Mouse (Mus musculus): ENCODE data around the gene Gm11042. TPM values are rescaled to one million over a fixed set of nuclear protein-coding genes. Genes with fewer than 3 reads are reported as not detected.

Gene Gm11042
- polyA plus RNA-seq, 1 experiment from 2014 or later, result not detected

GRCm38 (mm10) chr12:74303418-74304294 is 12.5 kb downstream of the Gm11042 start:
- Histone ChIP-seq H3K27ac (ENCODE audit: low read depth) (no peak overlapping the region), H3K4me2 (ENCODE audit: low read length) (no peak overlapping the region), H3K4me1 (replicated peaks; ENCODE audit: control insufficient read depth, insufficient read depth, low read length) (no peaks in the 10 kb centered on the region), H3K36me3 (ENCODE audit: control insufficient read depth, insufficient read depth, low read length) (no peaks in the 10 kb centered on the region), H3K27me3 (replicated peaks; ENCODE audit: control insufficient read depth, insufficient read depth, low read length) (no peaks in the 10 kb centered on the region), H3K9me3 (ENCODE audit: control insufficient read depth, low read length) (no peaks in the 10 kb centered on the region), H3K9ac (ENCODE audit: low read length) (no peak overlapping the region), H3K4me3 (ENCODE audit: low read depth, low read length) (no peak overlapping the region)
- no peak for ATAC-seq (replicated peaks; ENCODE audit: low FRiP score, low TSS enrichment, low read depth)
- WGBS, result 70% methylated on average over 9 of the region's 9 CpGs
- no peak for DNase-seq (ENCODE audit: low spot score)

- no peak overlapping the region for H3K4me2 ChIP-seq (ENCODE audit: low read length)
- 74% methylated on average over 6 of the region's 6 CpGs for WGBS
- no peak overlapping the region for H3K9ac ChIP-seq (ENCODE audit: low read length)
- no peaks in the 10 kb centered on the region for H3K27me3 ChIP-seq (replicated peaks; ENCODE audit: control insufficient read depth, insufficient read depth, low read length)
- DNase-seq (ENCODE audit: low spot score) (no peak), ATAC-seq (replicated peaks; ENCODE audit: low FRiP score, low TSS enrichment, low read depth) (no peak)
- no peak overlapping the region for H3K27ac ChIP-seq (ENCODE audit: low read depth)
- H3K9me3 ChIP-seq (ENCODE audit: control insufficient read depth, low read length), result no peaks in the 10 kb centered on the region
- H3K4me3 ChIP-seq (ENCODE audit: low read depth, low read length), result no peak overlapping the region
- H3K4me1 ChIP-seq (replicated peaks; ENCODE audit: control insufficient read depth, insufficient read depth, low read length), result no peaks in the 10 kb centered on the region
- no peaks in the 10 kb centered on the region for H3K36me3 ChIP-seq (ENCODE audit: control insufficient read depth, insufficient read depth, low read length)
These were observed 14.6 kb downstream of the Gm11042 start for GRCm38 (mm10) chr12:74301559-74301958.

GRCm38 (mm10) chr12:74296374-74296773 is 19.8 kb downstream of the Gm11042 start:
- H3K27me3 ChIP-seq (replicated peaks; ENCODE audit: control insufficient read depth, insufficient read depth, low read length), result no peaks in the 10 kb centered on the region
- no peak overlapping the region for H3K4me2 ChIP-seq (ENCODE audit: low read length)
- no peak overlapping the region for H3K27ac ChIP-seq (ENCODE audit: low read depth)
- no peaks in the 10 kb centered on the region for H3K4me1 ChIP-seq (replicated peaks; ENCODE audit: control insufficient read depth, insufficient read depth, low read length)
- no peak overlapping the region for H3K9ac ChIP-seq (ENCODE audit: low read length)
- WGBS, result 55% methylated on average over 5 of the region's 5 CpGs
- no peaks in the 10 kb centered on the region for H3K9me3 ChIP-seq (ENCODE audit: control insufficient read depth, low read length)
- no peak for ATAC-seq (replicated peaks; ENCODE audit: low FRiP score, low TSS enrichment, low read depth)
- no peak overlapping the region for H3K4me3 ChIP-seq (ENCODE audit: low read depth, low read length)
- no peaks in the 10 kb centered on the region for H3K36me3 ChIP-seq (ENCODE audit: control insufficient read depth, insufficient read depth, low read length)
- no peak for DNase-seq (ENCODE audit: low spot score)

- H3K4me2 ChIP-seq (ENCODE audit: low read length), result no peak overlapping the region
- H3K4me3 ChIP-seq (ENCODE audit: low read depth, low read length), result no peak overlapping the region
- 3% methylated on average over 4 of the region's 4 CpGs for WGBS
- H3K27ac ChIP-seq (ENCODE audit: low read depth), result no peak overlapping the region
- DNase-seq (ENCODE audit: low spot score), result peak; percentile 72
- H3K9ac ChIP-seq (ENCODE audit: low read length), result no peak overlapping the region
- H3K36me3 ChIP-seq (ENCODE audit: control insufficient read depth, insufficient read depth, low read length), result no peaks in the 10 kb centered on the region
- no peaks in the 10 kb centered on the region for H3K9me3 ChIP-seq (ENCODE audit: control insufficient read depth, low read length)
- H3K4me1 ChIP-seq (replicated peaks; ENCODE audit: control insufficient read depth, insufficient read depth, low read length), result no peaks in the 10 kb centered on the region
- no peak for ATAC-seq (replicated peaks; ENCODE audit: low FRiP score, low TSS enrichment, low read depth)
- H3K27me3 ChIP-seq (replicated peaks; ENCODE audit: control insufficient read depth, insufficient read depth, low read length), result no peaks in the 10 kb centered on the region
These were observed 22.6 kb downstream of the Gm11042 start for GRCm38 (mm10) chr12:74293624-74294023.

- no peak overlapping the region for H3K27ac ChIP-seq (ENCODE audit: low read depth)
- H3K27me3 ChIP-seq (replicated peaks; ENCODE audit: control insufficient read depth, insufficient read depth, low read length), result peaks cover 2% of the 10 kb centered on the region
- WGBS, result 79% methylated on average over 4 of the region's 4 CpGs
- H3K9ac ChIP-seq (ENCODE audit: low read length), result no peak overlapping the region
- ATAC-seq (replicated peaks; ENCODE audit: low FRiP score, low TSS enrichment, low read depth), result no peak
- no peaks in the 10 kb centered on the region for H3K36me3 ChIP-seq (ENCODE audit: control insufficient read depth, insufficient read depth, low read length)
- no peak overlapping the region for H3K4me2 ChIP-seq (ENCODE audit: low read length)
- no peak for DNase-seq (ENCODE audit: low spot score)
- no peaks in the 10 kb centered on the region for H3K4me1 ChIP-seq (replicated peaks; ENCODE audit: control insufficient read depth, insufficient read depth, low read length)
- H3K9me3 ChIP-seq (ENCODE audit: control insufficient read depth, low read length), result no peaks in the 10 kb centered on the region
- H3K4me3 ChIP-seq (ENCODE audit: low read depth, low read length), result no peak overlapping the region
These were observed 25.2 kb downstream of the Gm11042 start for GRCm38 (mm10) chr12:74290983-74291382.

GRCm38 (mm10) chr12:74284685-74285054 is 31.5 kb downstream of the Gm11042 start:
- H3K9me3 ChIP-seq (ENCODE audit: control insufficient read depth, low read length), result no peaks in the 10 kb centered on the region
- peaks cover 25% of the 10 kb centered on the region for H3K27me3 ChIP-seq (replicated peaks; ENCODE audit: control insufficient read depth, insufficient read depth, low read length)
- H3K27ac ChIP-seq (ENCODE audit: low read depth), result no peak overlapping the region
- ATAC-seq (replicated peaks; ENCODE audit: low FRiP score, low TSS enrichment, low read depth) (0 out of 2 replicates have a peak, but pooled peaks have one; percentile 2), DNase-seq (ENCODE audit: low spot score) (no peak)
- H3K4me3 ChIP-seq (ENCODE audit: low read depth, low read length), result peak overlapping the region; percentile 37
- H3K36me3 ChIP-seq (ENCODE audit: control insufficient read depth, insufficient read depth, low read length), result no peaks in the 10 kb centered on the region
- no peak overlapping the region; the same call in 1 of the 2 replicates for H3K9ac ChIP-seq (ENCODE audit: low read length)
- peaks cover 3% of the 10 kb centered on the region; the same call in 1 of the 2 replicates for H3K4me1 ChIP-seq (replicated peaks; ENCODE audit: control insufficient read depth, insufficient read depth, low read length)
- peak overlapping the region; percentile 83 for H3K4me2 ChIP-seq (ENCODE audit: low read length)
- 7% methylated on average over 11 of the region's 11 CpGs for WGBS

GRCm38 (mm10) chr12:74284020-74284684 is 32.0 kb downstream of the Gm11042 start:
- Histone ChIP-seq H3K9ac (ENCODE audit: low read length) (peak overlapping the region; percentile 27; the same call in 1 of the 2 replicates), H3K27ac (ENCODE audit: low read depth) (no peak overlapping the region), H3K27me3 (replicated peaks; ENCODE audit: control insufficient read depth, insufficient read depth, low read length) (peaks cover 25% of the 10 kb centered on the region), H3K9me3 (ENCODE audit: control insufficient read depth, low read length) (no peaks in the 10 kb centered on the region), H3K4me3 (ENCODE audit: low read depth, low read length) (peak overlapping the region; percentile 37), H3K4me2 (ENCODE audit: low read length) (peak overlapping the region; percentile 83), H3K36me3 (ENCODE audit: control insufficient read depth, insufficient read depth, low read length) (no peaks in the 10 kb centered on the region), H3K4me1 (replicated peaks; ENCODE audit: control insufficient read depth, insufficient read depth, low read length) (peaks cover 3% of the 10 kb centered on the region; the same call in 1 of the 2 replicates)
- ATAC-seq (replicated peaks; ENCODE audit: low FRiP score, low TSS enrichment, low read depth) (peak; percentile 93), DNase-seq (ENCODE audit: low spot score) (peak; percentile 90)
- 1% methylated on average over 49 of the region's 49 CpGs for WGBS

GRCm38 (mm10) chr12:74282846-74283245 is 33.3 kb downstream of the Gm11042 start:
- WGBS, result 45% methylated on average over 1 of the region's 1 CpGs
- no peak for ATAC-seq (replicated peaks; ENCODE audit: low FRiP score, low TSS enrichment, low read depth)
- Histone ChIP-seq H3K4me1 (replicated peaks; ENCODE audit: control insufficient read depth, insufficient read depth, low read length) (peaks cover 3% of the 10 kb centered on the region; the same call in 1 of the 2 replicates), H3K27ac (ENCODE audit: low read depth) (no peak overlapping the region), H3K9me3 (ENCODE audit: control insufficient read depth, low read length) (no peaks in the 10 kb centered on the region), H3K27me3 (replicated peaks; ENCODE audit: control insufficient read depth, insufficient read depth, low read length) (peaks cover 25% of the 10 kb centered on the region), H3K4me2 (ENCODE audit: low read length) (no peak overlapping the region), H3K36me3 (ENCODE audit: control insufficient read depth, insufficient read depth, low read length) (no peaks in the 10 kb centered on the region), H3K4me3 (ENCODE audit: low read depth, low read length) (no peak overlapping the region), H3K9ac (ENCODE audit: low read length) (no peak overlapping the region)
- no peak for DNase-seq (ENCODE audit: low spot score)

Data from intestine, embryonic 14.5 days (tissue).